Mouse (Mus musculus) right cerebral cortex, adult 2 months (tissue): Measurements from ENCODE around the gene Tnfrsf4.

ENCODE experiments used
- DNase-seq, 2 experiments: peaks; one replicate each; pipeline ENCODE4 v3.0.0; 2021 to 2022; ENCODE audit warnings: low spot score in 2 of 2

Tnfrsf4 gene

GRCm38 (mm10) chr4:156013637-156014036 is at the start of gene Tnfrsf4:
Gene Tnfrsf4 (plus strand): TSS chr4:156013843.
- peak; percentile 38 to 44 for DNase-seq

GRCm38 (mm10) chr4:155964396-155964795 is 49.2 kb upstream of the Tnfrsf4 start:
- no peak for DNase-seq

GRCm38 (mm10) chr4:155969043-155969653 is 44.5 kb upstream of the Tnfrsf4 start:
- DNase-seq, result no peak

GRCm38 (mm10) chr4:155970286-155970685 is 43.4 kb upstream of the Tnfrsf4 start:
- no peak for DNase-seq

GRCm38 (mm10) chr4:155972651-155973050 is 41.0 kb upstream of the Tnfrsf4 start:
- DNase-seq, result no peak

GRCm38 (mm10) chr4:155973239-155973638 is 40.4 kb upstream of the Tnfrsf4 start:
- no peak for DNase-seq

GRCm38 (mm10) chr4:155981436-155982082 is 32.1 kb upstream of the Tnfrsf4 start:
- no peak for DNase-seq

- no peak for DNase-seq
Measured at GRCm38 (mm10) chr4:155983788-155984187, 29.9 kb upstream of the Tnfrsf4 start.

- DNase-seq, result no peak
Measured at GRCm38 (mm10) chr4:155991211-155991907, 22.3 kb upstream of the Tnfrsf4 start.

GRCm38 (mm10) chr4:155991908-155992230 is 21.8 kb upstream of the Tnfrsf4 start:
- no peak for DNase-seq

GRCm38 (mm10) chr4:155992241-155992905 is 21.3 kb upstream of the Tnfrsf4 start, which contains the start of the genes B3galt6 and Sdf4:
Gene B3galt6 (minus strand): TSS chr4:155992649.
Gene Sdf4 (plus strand): TSS chr4:155992872.
- peak; percentile 84 to 92 for DNase-seq

GRCm38 (mm10) chr4:155992906-155993547 is 20.6 kb upstream of the Tnfrsf4 start:
- DNase-seq, result peak; percentile 97 to 99

GRCm38 (mm10) chr4:155993606-155994005 is 20.0 kb upstream of the Tnfrsf4 start:
- no peak for DNase-seq

- DNase-seq, result no peak
Measured at GRCm38 (mm10) chr4:156004109-156004508, 9.5 kb upstream of the Tnfrsf4 start.

GRCm38 (mm10) chr4:156008369-156008768 is 5.3 kb upstream of the Tnfrsf4 start:
- DNase-seq, result no peak

- no peak for DNase-seq
Measured at GRCm38 (mm10) chr4:156014436-156014835, 793 bp downstream of the Tnfrsf4 start.

- no peak for DNase-seq
Measured at GRCm38 (mm10) chr4:156019771-156020170, 6.1 kb downstream of the Tnfrsf4 start.

GRCm38 (mm10) chr4:156021381-156021780 is 7.7 kb downstream of the Tnfrsf4 start:
- DNase-seq, result no peak

GRCm38 (mm10) chr4:156021942-156022419 is 8.3 kb downstream of the Tnfrsf4 start:
- DNase-seq, result no peak

GRCm38 (mm10) chr4:156023520-156023919 is 9.9 kb downstream of the Tnfrsf4 start:
- DNase-seq, result no peak

- no peak for DNase-seq
Measured at GRCm38 (mm10) chr4:156024184-156024583, 10.5 kb downstream of the Tnfrsf4 start.

GRCm38 (mm10) chr4:156026013-156026412 is 12.4 kb downstream of the Tnfrsf4 start, which contains the start of gene Tnfrsf18:
Gene Tnfrsf18 (plus strand): TSS chr4:156026164.
- peak; percentile 53 to 68 for DNase-seq
